Mouse (Mus musculus) spleen, adult 2 months (tissue): ENCODE measurements around the gene Gm42791.

Experiments
- CTCF ChIP-seq: fragments of 200-500 bp; IDR thresholded peaks from 2 replicates; pipeline ENCODE4 v1.5.1; 2011; ENCODE audit warnings: mild to moderate bottlenecking, inconsistent platforms; ENCODE audit not compliant: insufficient read depth, insufficient read length, insufficient replicate concordance; ENCODE audit errors: extremely low read depth
- POLR2A ChIP-seq: fragments of 200-500 bp; IDR thresholded peaks from 2 replicates; pipeline ENCODE4 v1.6.1; 2011; ENCODE audit warnings: low read depth, low read length, inconsistent platforms

GRCm38 (mm10) chr5:148944024-148944423 lies 50.9 kb downstream of the Gm42791 start:
- TF ChIP-seq CTCF = no peak
- TF ChIP-seq POLR2A = no peak
